ENCODE assay signal across 28 mouse cellular contexts in the genomic region with DNA sequence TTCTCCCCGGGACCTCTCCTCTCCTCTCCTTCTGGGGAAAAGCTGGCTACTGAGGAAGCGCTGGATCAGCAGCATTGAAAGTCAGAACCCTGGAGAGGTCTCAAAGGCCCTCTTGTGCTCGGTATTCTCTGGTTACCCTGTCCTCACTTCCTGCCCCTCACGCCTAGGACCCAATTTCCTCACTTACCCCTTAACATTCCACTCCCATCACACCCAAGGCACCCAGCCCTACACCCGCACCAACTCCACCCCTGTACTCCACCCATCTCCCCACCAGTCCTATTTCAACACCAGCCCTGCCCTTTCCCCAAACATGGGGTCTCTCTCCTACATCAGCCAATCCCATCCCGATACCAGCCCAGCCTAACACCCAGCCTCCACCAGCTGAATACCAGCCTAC. TPM values are rescaled to one million over a fixed set of nuclear protein-coding genes. Genes with fewer than 3 reads are reported as not detected.
DNase-seq lines count a peak whose midpoint lies in the region; ATAC-seq and TF ChIP-seq lines count a peak whose summit lies in the region.
"Had no signal": no experiment of that assay in that cellular context is flagged by ENCODE, and none has a peak within 500 bp of the region (broad histone marks: within the 10 kb centered on the region; RNA-seq: fewer than 3 reads in every experiment).

No protein-coding gene starts in this region.

- H3K4me3 ChIP-seq in embryonic facial prominence, embryonic 11.5 days (ENCODE audit: low read depth, low read length) = no peak overlapping the region
- no peak overlapping the region for H3K4me3 ChIP-seq in embryonic facial prominence, embryonic 10.5 days
- no peak overlapping the region for H3K4me3 ChIP-seq in hindbrain, embryonic 13.5 days
- H3K4me3 ChIP-seq in hindbrain, postnatal 0 days (ENCODE audit: low read length) = no peak overlapping the region
- no peak overlapping the region for H3K4me3 ChIP-seq in limb, embryonic 10.5 days
- H3K4me3 ChIP-seq: forebrain, embryonic 15.5 days; gastrocnemius, adult 2 months; heart, adult 2 months; heart, embryonic 15.5 days; kidney, embryonic 15.5 days; limb, embryonic 12.5 days; liver, embryonic 15.5 days; lung, embryonic 15.5 days; midbrain, embryonic 10.5 days had no signal

- no peak overlapping the region for H3K4me2 ChIP-seq in embryonic facial prominence, embryonic 11.5 days (ENCODE audit: low read depth, low read length)
- no peak overlapping the region for H3K4me2 ChIP-seq in hindbrain, embryonic 13.5 days
- H3K4me2 ChIP-seq in hindbrain, postnatal 0 days (ENCODE audit: low read depth, low read length) = no peak overlapping the region
- H3K4me2 ChIP-seq: forebrain, embryonic 15.5 days; heart, embryonic 15.5 days; kidney, embryonic 15.5 days; limb, embryonic 12.5 days; liver, embryonic 15.5 days; lung, embryonic 15.5 days had no signal

- DNase-seq in embryonic facial prominence, embryonic 11.5 days (ENCODE audit: low spot score) = peak; percentile 28
- DNase-seq in embryonic facial prominence, embryonic 10.5 days (ENCODE audit: low spot score) = no peak
- no peak for DNase-seq in hindbrain, postnatal 0 days (ENCODE audit: low spot score)
- peak; percentile 30 for DNase-seq in ES-CJ7 (ENCODE audit: low read depth, low spot score)
- DNase-seq in limb, embryonic 10.5 days (ENCODE audit: low spot score) = peak; percentile 29
- no peak for DNase-seq in adrenal gland, adult (ENCODE audit: inconsistent age in 2 of 2, low spot score in 1 of 2)
- DNase-seq: adrenal gland, postnatal 25 days; cerebellum, adult 11-12 months; cerebellum, postnatal 10 days; gastrocnemius, adult 2 months; gastrocnemius, postnatal 36 days; heart, adult 2 months; kidney, adult 18-20 months; kidney, postnatal 36 days; right cerebral cortex, postnatal 4 days; thymus, adult 18-20 months; thymus, postnatal 25 days had no signal

- H3K27ac ChIP-seq in embryonic facial prominence, embryonic 11.5 days (replicated peaks; ENCODE audit: low read depth, low read length) = no peak overlapping the region
- no peak overlapping the region for H3K27ac ChIP-seq in embryonic facial prominence, embryonic 10.5 days (replicated peaks)
- peak overlapping the region; percentile 70 for H3K27ac ChIP-seq in hindbrain, embryonic 13.5 days
- no peak overlapping the region for H3K27ac ChIP-seq in hindbrain, postnatal 0 days
- no peak overlapping the region for H3K27ac ChIP-seq in limb, embryonic 10.5 days
- H3K27ac ChIP-seq: forebrain, embryonic 15.5 days; gastrocnemius, adult 2 months; heart, adult 2 months; heart, embryonic 15.5 days; kidney, embryonic 15.5 days; limb, embryonic 12.5 days; liver, embryonic 15.5 days; lung, embryonic 15.5 days; midbrain, embryonic 10.5 days; stomach, postnatal 0 days had no signal

- no peaks in the 10 kb centered on the region for H3K9me3 ChIP-seq in embryonic facial prominence, embryonic 11.5 days (replicated peaks; ENCODE audit: control insufficient read depth, low read length)
- no peaks in the 10 kb centered on the region for H3K9me3 ChIP-seq in embryonic facial prominence, embryonic 10.5 days
- H3K9me3 ChIP-seq in hindbrain, embryonic 13.5 days = no peaks in the 10 kb centered on the region
- H3K9me3 ChIP-seq in hindbrain, postnatal 0 days (ENCODE audit: low read length) = no peaks in the 10 kb centered on the region
- no peaks in the 10 kb centered on the region for H3K9me3 ChIP-seq in limb, embryonic 10.5 days (replicated peaks)
- H3K9me3 ChIP-seq: forebrain, embryonic 15.5 days; heart, embryonic 15.5 days; kidney, embryonic 15.5 days; limb, embryonic 12.5 days; liver, embryonic 15.5 days; lung, embryonic 15.5 days; midbrain, embryonic 10.5 days had no signal

- ATAC-seq in embryonic facial prominence, embryonic 11.5 days (replicated peaks; ENCODE audit: insufficient number of reproducible peaks, low FRiP score, low TSS enrichment, low read depth) = no peak
- no peak for ATAC-seq in hindbrain, embryonic 13.5 days (ENCODE audit: low FRiP score)
- no peak for ATAC-seq in hindbrain, postnatal 0 days
- no peak for ATAC-seq in monocyte, adult 5-6 weeks (replicated peaks; ENCODE audit: insufficient number of reproducible peaks, low FRiP score, low TSS enrichment, poor library complexity, severe bottlenecking)
- ATAC-seq: forebrain, embryonic 15.5 days; midbrain, embryonic 16.5 days had no signal

- WGBS in embryonic facial prominence, embryonic 11.5 days = 23% methylated on average over 6 of the region's 6 CpGs
- 22% methylated on average over 6 of the region's 6 CpGs for WGBS in embryonic facial prominence, embryonic 10.5 days
- 47% methylated on average over 6 of the region's 6 CpGs for WGBS in hindbrain, embryonic 13.5 days
- whole genome bisulfite sequencing in hindbrain, postnatal 0 days = 37% methylated on average over 6 of the region's 6 CpGs
- WGBS in limb, embryonic 10.5 days = 20% methylated on average over 6 of the region's 6 CpGs

- H3K9ac ChIP-seq in embryonic facial prominence, embryonic 11.5 days (replicated peaks; ENCODE audit: low read length) = no peak overlapping the region
- no peak overlapping the region for H3K9ac ChIP-seq in hindbrain, embryonic 13.5 days
- H3K9ac ChIP-seq in hindbrain, postnatal 0 days (replicated peaks; ENCODE audit: low read length) = no peak overlapping the region
- H3K9ac ChIP-seq: forebrain, embryonic 15.5 days; heart, embryonic 15.5 days; kidney, embryonic 15.5 days; limb, embryonic 12.5 days; liver, embryonic 15.5 days; lung, embryonic 15.5 days had no signal

- no peaks in the 10 kb centered on the region for H3K36me3 ChIP-seq in embryonic facial prominence, embryonic 11.5 days (replicated peaks; ENCODE audit: control insufficient read depth, insufficient read depth, low read depth, low read length)
- H3K36me3 ChIP-seq in embryonic facial prominence, embryonic 10.5 days (replicated peaks) = no peaks in the 10 kb centered on the region
- H3K36me3 ChIP-seq in hindbrain, embryonic 13.5 days = no peaks in the 10 kb centered on the region
- no peaks in the 10 kb centered on the region for H3K36me3 ChIP-seq in hindbrain, postnatal 0 days (ENCODE audit: insufficient read depth, low read length)
- H3K36me3 ChIP-seq in limb, embryonic 10.5 days = no peaks in the 10 kb centered on the region
- H3K36me3 ChIP-seq: forebrain, embryonic 15.5 days; heart, embryonic 15.5 days; kidney, embryonic 15.5 days; limb, embryonic 12.5 days; liver, embryonic 15.5 days; lung, embryonic 15.5 days; midbrain, embryonic 10.5 days had no signal

- no peak for TF ChIP-seq CTCF in hindbrain, postnatal 0 days (IDR thresholded peaks at IDR 0.05; ENCODE audit: low read depth)

- H3K27me3 ChIP-seq in embryonic facial prominence, embryonic 11.5 days (ENCODE audit: control insufficient read depth, insufficient read depth, low read length) = no peaks in the 10 kb centered on the region
- peaks cover 72% of the 10 kb centered on the region for H3K27me3 ChIP-seq in embryonic facial prominence, embryonic 10.5 days (replicated peaks; ENCODE audit: low read depth, poor library complexity, severe bottlenecking)
- H3K27me3 ChIP-seq in hindbrain, embryonic 13.5 days = peaks cover 32% of the 10 kb centered on the region
- H3K27me3 ChIP-seq in hindbrain, postnatal 0 days (ENCODE audit: insufficient read depth, low read length) = no peaks in the 10 kb centered on the region
- peaks cover 40% of the 10 kb centered on the region for H3K27me3 ChIP-seq in limb, embryonic 10.5 days (ENCODE audit: low read depth, poor library complexity, severe bottlenecking)

- H3K4me1 ChIP-seq in embryonic facial prominence, embryonic 11.5 days (ENCODE audit: control insufficient read depth, insufficient read depth, low read length) = no peaks in the 10 kb centered on the region
- H3K4me1 ChIP-seq in embryonic facial prominence, embryonic 10.5 days = peaks cover 7% of the 10 kb centered on the region; the same call in 1 of the 2 replicates
- H3K4me1 ChIP-seq in hindbrain, embryonic 13.5 days (replicated peaks) = peaks cover 20% of the 10 kb centered on the region
- H3K4me1 ChIP-seq in hindbrain, postnatal 0 days (ENCODE audit: insufficient read depth, low read length) = no peaks in the 10 kb centered on the region
- 0 out of 2 replicates have a peak, but pooled peaks cover 1% of the 10 kb centered on the region for H3K4me1 ChIP-seq in limb, embryonic 10.5 days
- H3K4me1 ChIP-seq: heart, embryonic 15.5 days; limb, embryonic 12.5 days; liver, embryonic 15.5 days; lung, embryonic 15.5 days; midbrain, embryonic 10.5 days had no signal

RNA-seq across cellular contexts. Expression of a gene that starts 56.0 kb away (rescaled TPM):
- 52.2 and 57.3 TPM in 2 replicates for polyA plus RNA-seq in embryonic facial prominence, embryonic 11.5 days (2014; fragmentation: Nextera tagmentation; extraction: Ambion mirVana)
- polyA plus RNA-seq in embryonic facial prominence, embryonic 10.5 days (2016; fragmentation: Nextera tagmentation; extraction: Ambion mirVana) = 56.3 and 57.8 TPM in 2 replicates
- polyA plus RNA-seq in hindbrain, embryonic 13.5 days (2015; fragmentation: Nextera tagmentation; extraction: Ambion mirVana) = 29.8 and 30.5 TPM in 2 replicates
- total RNA-seq in hindbrain, postnatal 0 days (2014; rRNA removed) = 24.6 and 25.0 TPM in 2 replicates
- 18.3 and 22.3 TPM in 2 replicates for polyA plus RNA-seq in hindbrain, postnatal 0 days (2015; fragmentation: Nextera tagmentation; extraction: Ambion mirVana)
- 52.1 and 54.0 TPM in 2 replicates for polyA plus RNA-seq in limb, embryonic 10.5 days (2016; fragmentation: Nextera tagmentation; extraction: Ambion mirVana)
- 49.9 to 61.5 TPM (median 58.2 TPM) in 3 replicates for total RNA-seq in monocyte, adult 5-6 weeks (2017)

Comparison
In these comparisons a context has a peak if more than half of its experiments do, and no peak if none do; other contexts are left out.
1. DNase-seq: peak in embryonic facial prominence, embryonic 11.5 days (single experiment), ES-CJ7 (single experiment) and limb, embryonic 10.5 days (single experiment); none in embryonic facial prominence, embryonic 10.5 days (single experiment), hindbrain, postnatal 0 days (single experiment) and adrenal gland, adult (0 of 2).